Mouse (Mus musculus) spleen, postnatal 10 days (tissue): ENCODE measurements around the gene Rock2.
"Not testable (repeated sequence)": the region's sequence is repeated elsewhere in the genome, so short reads cannot be mapped to it uniquely, and the experiment has no call there.

Experiments
- DNase-seq, 2 experiments: peaks; one replicate each; pipeline ENCODE4 v3.0.0; 2021 to 2022; ENCODE audit warnings: low spot score in 2 of 2

Gene Rock2

DNA sequence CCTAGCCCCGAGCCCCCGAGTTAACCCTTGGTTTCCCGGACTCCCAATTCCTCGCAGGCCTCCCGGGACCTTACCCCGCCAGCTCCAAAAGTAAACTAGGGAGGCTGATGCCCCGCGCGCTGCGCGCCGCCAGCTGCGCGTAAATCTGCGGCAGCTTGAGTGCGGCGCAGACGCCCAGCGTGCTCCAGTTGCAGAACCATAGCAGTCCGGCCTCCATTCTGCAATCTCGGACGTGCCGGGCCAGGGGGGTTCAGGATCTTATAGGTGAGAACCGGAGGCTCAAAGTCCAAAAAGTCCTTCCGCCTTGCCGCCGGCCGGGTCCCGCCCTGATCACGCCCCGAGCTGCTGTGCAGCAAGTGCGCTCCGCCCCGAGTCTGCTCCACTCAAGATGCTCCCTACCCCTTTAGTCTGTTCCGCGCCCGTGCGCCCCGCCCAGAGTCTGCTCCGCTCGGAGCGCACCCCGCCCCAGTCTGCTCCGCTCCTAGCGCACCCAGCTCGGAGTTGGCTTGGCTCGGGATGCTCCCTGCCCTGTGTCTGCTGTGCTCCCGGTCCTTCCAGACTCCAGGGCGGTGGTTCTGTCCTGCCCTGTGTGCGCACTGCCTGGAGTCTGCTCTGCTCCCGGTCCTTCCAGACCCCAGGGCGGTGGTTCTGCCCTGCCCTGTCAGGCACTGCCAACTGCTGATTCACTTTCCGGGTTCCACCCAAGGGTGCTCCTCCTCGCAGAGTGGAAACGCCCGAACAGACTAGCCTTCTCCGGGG lies 105.2 kb downstream of the Rock2 start, which contains the start of gene Pqlc3:
Pqlc3 (minus strand) TSS at position 670 of the 759 bp plus-strand sequence.
- peak; percentile 86 to 95 for DNase-seq

- peak in 1 of 2 experiments; percentile 41 for DNase-seq
Measured at GRCm38 (mm10) chr12:17000628-17001027, 105.9 kb downstream of the Rock2 start.

- peak in 1 of 2 experiments; percentile 18 for DNase-seq
Measured at GRCm38 (mm10) chr12:17001211-17001610, 106.5 kb downstream of the Rock2 start.

DNA sequence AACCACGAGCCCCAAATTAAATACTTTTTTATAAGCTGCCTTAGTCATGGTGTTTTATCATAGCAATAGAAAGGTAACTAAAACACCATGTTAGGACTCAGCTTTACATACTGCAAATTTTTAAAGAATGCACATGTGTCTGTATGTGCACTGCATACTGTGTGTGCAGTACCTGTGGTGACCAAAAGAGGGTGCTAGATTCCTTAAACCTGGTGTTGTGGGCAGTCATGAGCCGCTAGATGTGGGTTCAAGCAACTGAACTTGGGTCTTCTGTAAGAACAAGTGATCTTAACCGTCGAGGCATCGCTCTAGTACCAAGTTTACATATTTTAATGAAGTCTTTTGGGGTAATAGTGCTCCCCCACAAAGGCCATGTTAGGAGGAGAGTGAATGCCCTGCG lies 114.8 kb downstream of the Rock2 start:
- DNase-seq = no peak

GRCm38 (mm10) chr12:17011100-17011870 lies 116.6 kb downstream of the Rock2 start, which contains the start of gene 2410004P03Rik:
TSS of gene 2410004P03Rik (minus strand) at chr12:17011727.
- DNase-seq = peak; percentile 68 to 89

DNA sequence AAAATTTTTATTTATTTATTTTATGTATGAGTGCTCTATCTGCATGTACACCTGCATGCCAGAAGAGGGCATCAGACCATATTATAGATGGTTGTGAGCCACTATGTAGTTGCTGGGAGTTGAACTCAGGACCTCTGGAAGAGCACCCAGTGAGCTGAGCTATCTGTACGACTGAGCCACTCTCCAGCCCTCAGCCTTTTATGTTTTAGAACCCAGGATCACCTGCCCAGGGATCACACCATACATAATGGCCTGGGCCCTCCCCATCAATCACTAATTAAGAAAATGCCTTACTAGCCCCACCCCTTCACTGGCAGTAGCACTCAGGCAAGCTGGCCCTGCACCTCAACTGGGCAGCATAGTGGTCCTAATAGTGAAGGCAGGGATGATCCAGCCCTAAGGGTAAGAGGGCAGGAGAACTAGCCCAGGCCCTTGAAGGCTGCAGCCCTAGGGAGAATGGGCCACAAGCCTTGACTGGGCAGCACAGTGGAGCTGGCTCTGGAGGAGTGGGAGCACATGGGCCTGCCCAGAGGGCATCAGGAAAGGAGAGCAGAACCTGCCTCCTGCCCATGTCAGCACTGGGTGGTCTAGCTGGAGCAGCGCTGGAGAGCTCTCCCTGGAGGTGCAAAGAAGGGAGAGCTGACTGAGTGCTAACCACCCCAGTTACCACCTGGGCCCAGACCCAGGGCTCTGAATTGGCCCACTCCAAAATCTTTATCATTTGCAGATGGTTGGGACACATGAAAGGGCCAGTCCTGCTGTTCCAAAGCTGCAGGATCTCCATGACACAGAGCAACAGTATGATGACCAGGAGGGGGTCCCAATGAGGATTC lies 117.6 kb downstream of the Rock2 start:
- no peak for DNase-seq

GRCm38 (mm10) chr12:17015711-17016110 lies 121.0 kb downstream of the Rock2 start:
- no peak for DNase-seq

- DNase-seq = peak; percentile 52 to 83
Measured at GRCm38 (mm10) chr12:17018468-17018867, 123.8 kb downstream of the Rock2 start.

GRCm38 (mm10) chr12:17021125-17021524 lies 126.4 kb downstream of the Rock2 start:
- DNase-seq = not testable (repeated sequence)

- DNase-seq = no peak
Measured at GRCm38 (mm10) chr12:17022145-17022544, 127.5 kb downstream of the Rock2 start.

DNA sequence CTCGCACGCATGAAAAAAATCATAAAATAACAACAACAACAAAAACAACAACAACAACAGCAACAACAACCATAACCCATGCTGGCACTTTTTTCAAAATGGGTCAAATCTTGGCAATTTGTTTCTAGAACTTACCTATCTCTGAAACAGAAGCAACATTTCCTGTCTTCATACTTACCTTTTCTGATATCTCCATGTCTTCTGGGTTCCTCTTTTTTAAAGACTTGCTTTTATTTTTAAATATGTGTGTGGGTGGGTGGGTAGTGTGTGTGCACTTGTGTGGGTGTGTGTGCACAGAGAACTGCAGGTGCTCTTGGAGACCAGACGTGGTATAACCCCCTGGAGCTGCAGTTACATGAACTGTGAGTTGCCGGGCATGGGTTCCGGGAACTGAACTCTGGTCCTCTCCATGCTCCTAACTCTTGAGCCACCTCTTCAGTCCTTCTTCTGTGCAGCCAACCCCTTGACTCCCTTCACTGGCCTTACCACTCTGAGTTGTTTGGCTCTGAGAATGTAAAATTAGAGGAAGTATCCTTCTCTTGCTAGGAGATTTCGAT lies 129.9 kb downstream of the Rock2 start:
- DNase-seq = no peak

GRCm38 (mm10) chr12:17032694-17033463 lies 138.2 kb downstream of the Rock2 start:
- peak; percentile 62 to 89 for DNase-seq

DNA sequence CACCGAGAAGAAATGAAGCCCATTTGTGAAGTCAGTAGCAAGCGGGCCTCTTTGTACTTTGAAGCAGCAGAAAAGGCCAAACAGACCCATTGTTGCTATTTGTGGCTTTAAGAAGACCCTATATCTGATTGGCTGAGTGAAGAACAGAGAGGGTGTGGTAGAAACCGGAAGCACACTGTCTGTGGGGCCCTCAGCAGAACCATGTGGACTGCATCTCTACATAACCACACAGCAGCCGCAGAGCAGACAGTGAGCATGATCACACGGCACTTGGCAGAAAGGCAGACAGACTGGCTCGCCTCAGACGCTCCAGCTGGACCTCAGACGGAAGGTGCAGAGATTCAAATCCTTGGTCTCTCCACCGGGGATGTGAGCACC lies 138.8 kb downstream of the Rock2 start:
- no peak for DNase-seq

DNA sequence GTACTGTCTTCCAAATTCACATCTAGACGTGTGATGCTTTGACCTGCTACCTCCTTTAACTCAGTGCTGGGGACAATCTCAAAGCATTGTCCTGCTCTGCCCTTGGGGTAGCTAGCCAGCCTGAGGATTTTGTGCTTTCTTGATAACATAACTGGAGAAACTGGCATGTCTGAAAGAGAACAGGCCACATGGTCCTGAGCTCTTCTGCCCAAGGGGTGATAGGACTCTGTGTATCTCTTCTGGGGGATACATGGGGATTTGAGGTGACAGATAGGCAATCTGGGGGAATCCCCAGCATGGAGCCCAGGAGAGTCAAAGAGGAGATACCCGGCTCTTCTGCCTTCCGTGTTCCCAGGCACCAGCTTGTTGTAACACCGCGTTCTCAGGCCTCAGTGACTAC lies 140.0 kb downstream of the Rock2 start:
- DNase-seq = no peak

DNA sequence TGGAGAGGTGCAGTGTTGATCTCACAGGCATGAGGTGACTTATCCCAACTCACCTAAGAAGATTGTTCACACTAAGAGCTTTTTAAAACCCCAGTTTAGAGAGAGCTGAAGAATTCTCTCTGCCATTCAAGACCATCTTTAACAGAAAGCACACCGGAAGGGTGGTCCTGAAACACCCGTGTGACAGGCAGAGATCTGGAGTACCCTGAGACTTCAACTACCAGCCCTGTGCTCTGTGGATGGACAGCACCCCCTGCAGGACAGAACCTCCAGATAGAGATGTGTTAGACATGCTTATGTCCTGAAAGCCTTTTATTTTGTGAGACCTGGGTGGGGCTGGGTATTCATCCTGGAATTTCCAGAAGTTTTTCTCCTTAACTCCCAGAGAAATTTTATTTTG lies 140.4 kb downstream of the Rock2 start:
- DNase-seq = peak in 1 of 2 experiments; percentile 72

DNA sequence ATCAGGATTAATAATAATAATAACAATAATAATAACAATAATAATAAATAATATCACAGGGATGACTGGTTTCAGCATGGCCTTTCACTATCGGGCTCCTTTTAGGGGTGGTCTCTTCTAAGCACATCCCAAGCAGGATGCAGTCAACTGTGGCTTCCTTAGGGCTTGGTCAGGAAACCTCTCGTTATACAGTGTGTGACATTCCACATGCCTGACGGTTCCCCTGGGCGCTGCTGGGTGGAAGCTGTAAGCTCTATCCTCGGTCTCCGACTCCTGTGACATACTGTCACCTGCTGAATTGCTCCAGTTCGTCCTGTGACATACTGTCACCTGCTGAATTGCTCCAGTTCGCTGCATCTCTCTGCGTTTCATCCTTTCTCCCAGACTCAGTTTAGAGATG lies 141.8 kb downstream of the Rock2 start:
- no peak for DNase-seq

DNA sequence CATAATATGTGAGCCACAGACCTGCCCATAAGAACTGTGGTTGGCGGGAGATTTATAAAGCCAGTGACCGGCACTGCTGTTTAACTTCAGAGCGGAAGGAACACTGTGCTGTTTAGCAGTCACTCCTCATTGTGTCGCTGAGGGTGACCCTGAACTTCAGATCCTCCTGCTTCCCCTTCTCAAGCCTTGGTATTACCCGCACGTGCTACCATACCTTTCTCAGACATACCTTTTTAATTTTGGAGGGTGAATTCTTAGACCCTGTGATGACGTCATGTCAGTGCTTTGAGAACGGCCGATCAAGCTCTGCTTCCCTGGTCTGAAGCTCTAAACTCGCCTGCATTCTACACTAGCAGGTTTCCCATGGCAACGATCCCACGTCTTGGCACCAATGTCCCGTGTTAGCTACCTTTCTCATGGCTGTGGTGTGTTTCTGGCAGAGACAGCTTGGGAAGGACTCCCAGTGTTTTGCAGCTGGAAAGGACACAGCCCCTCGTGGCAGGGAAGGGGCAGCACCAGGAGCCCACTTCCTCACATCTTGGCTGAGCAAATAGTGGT lies 142.4 kb downstream of the Rock2 start:
- DNase-seq = no peak
